Mouse (Mus musculus) retina, embryonic 14.5 days (tissue): ENCODE data around the gene Smad9.
"Not testable (repeated sequence)": the region's sequence is repeated elsewhere in the genome, so short reads cannot be mapped to it uniquely, and the experiment has no call there.

Source experiments
- DNase-seq: peaks from one replicate; pipeline ENCODE4 v3.0.0-alpha.2; 2015; ENCODE audit warnings: low spot score

Gene Smad9

DNA sequence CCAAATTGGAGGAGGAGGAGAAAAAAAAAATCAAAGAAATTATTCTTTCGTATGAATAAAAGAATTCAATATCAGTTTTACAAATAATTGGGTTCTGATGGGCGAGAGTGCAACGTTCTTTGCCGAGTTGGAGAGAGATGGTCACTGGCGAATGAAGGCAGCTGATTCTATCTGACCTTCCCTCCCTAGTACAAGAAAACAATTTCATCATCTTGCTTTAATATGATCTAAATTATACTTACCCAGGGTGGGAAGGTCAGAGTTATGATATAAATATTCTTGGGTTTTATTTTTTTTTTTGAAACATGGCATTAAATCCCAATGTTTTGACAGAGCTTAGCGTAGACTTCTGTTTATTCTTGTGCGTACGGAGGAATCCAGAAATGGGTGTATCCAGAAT, 2.1 kb downstream of the Smad9 start:
- no peak for DNase-seq

DNA sequence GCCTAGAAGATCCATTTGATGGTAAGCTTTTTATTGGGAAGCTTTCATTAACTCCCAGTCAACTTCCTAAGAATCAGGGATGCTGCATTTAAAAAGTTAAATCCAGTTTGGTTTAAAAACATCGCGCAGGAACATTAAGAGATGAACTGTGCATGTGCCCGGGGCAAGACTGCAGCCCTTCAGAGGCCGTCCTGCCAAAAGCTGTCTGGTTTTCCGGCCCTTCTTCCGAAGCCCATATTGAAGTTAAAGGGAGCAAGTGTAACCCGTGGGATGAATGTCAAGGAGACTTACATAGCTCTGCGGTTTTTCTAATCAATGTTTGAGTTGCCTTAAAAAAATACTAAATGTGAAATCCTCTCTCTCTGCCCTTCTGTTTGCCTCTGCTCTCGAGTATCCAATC, 3.8 kb downstream of the Smad9 start:
- no peak for DNase-seq

DNA sequence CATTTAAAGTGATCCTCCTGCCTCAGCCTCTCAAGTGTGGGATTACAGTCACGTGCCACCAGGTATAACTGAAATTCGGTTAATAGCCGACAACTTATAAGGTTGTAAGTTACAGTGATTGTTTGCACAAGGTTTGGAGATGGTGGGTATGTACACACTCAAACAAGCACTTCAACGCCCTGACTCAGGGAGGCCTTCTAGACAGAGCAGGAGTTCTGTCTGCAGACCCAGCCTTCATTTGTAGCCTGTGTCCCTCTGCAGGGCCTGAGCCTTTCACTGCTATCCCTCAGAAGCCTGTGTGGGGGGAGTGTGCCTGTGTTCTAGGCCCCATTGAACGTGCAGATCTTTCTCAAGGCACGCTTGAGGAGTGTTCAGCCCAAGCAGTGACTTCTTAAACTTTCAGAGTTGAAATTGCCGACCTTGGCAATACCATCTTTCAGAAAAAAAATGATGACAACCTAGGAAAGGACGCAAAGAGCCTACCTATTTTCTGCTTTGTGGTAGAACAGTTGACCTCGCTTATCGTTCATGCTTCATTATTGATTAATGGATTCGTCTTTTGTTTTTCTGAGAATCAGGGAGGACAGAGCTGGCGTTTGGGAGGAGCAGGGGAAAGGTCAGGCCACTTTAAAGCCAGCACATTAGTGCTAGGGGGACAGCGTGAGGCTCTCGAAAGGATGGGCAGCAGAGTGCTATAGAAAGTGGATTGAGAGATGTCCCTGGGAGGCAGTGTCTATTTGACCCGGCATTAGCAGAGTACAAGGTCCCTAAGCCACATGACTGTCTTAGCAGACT, 5.1 kb downstream of the Smad9 start:
- peak; percentile 15 for DNase-seq

DNA sequence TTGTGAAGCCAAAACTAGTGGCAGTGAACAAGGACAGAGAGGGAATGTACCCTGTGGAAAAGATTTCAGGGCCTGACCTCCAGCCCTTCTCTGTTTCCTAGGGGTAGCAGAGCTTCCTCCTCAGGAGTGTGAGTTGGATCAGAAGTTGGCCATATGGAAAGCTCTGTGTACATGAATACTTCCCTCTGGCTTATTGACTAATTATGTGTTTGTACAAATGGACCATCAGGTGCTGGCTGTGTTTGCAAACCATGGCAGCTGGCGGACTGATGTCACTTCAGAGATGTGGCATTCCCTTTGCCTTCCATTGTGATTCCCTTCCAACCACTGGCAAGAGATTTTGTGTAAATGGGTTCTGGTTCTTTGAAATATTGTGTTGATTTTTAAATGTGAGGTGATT, 5.9 kb downstream of the Smad9 start:
- no peak for DNase-seq

DNA sequence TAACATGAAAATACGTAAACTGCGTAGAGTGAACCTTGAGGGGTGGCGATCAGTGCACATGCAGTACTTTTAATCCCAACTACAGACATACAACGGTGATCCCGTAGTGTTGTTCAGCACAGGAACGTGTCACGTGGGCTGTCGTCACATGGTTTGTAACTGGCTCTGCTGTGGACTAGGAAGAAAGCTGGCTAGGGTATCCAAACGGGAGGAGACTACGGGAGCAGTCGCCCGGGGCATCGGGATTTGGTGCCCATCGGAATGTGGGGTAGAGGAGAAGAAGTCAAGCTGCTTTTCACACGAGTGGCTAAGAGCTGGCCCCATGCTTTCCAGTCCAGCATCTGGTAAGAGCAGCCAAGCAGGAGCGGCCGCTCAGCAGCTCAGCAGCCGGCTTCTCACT, 9.0 kb downstream of the Smad9 start:
- no peak for DNase-seq

DNA sequence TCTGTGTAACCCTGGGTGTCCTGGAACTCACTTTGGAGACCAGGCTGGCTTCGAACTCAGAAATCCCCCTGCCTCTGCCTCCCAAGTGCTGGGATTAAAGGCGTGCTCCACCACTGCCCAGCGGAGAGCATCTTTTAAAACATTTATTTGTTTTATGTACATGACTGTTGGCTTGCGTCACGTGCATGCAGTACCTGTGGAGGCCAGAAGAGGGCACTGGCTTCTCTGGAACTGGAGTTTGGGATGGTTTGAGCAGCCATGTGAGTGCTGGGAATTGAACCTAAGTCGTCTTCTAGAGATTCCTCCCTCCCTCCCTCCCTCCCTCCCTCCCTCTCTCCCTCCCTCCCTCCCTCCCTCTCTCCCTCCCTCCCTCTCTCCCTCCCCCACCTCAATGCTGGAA, 10.1 kb downstream of the Smad9 start:
- DNase-seq, result not testable (repeated sequence)

DNA sequence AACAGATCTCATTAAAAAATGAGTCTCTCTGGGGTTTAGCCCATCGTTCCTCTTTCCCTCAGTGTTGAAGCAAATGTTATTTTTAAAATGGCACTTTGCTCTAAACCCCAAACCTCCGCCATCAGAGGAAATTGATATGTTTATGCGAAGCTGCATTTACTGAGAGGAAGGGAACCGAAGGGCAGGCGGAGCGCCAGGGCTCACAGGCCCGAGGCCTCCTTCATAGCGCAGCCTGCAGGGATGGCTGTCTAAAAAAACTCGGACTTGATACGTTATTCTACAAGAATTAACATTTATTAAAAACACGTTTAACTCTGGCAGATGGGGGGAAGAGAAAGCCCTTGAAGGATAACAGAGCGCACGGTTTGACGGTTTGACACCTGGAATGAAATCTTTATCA, 10.7 kb downstream of the Smad9 start:
- no peak for DNase-seq

DNA sequence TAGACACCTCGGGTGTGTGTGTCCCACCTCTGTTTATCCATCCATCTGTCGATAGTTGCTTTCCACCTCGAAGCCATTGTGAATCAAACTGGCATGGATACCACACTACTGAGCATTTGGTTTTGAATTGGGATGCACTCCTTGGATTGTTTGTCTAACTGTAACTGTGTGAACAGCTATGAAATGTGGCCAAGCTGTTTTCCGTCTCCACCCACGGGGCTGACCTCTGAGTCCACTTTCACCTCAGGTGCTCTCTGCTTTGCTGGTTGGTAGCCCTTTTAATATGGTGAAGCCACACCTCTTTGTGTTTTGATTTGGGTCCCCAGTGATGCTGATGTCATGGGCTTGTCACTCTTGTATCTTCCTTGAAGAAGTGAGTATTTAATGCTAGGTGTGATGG, 11.4 kb downstream of the Smad9 start:
- no peak for DNase-seq

DNA sequence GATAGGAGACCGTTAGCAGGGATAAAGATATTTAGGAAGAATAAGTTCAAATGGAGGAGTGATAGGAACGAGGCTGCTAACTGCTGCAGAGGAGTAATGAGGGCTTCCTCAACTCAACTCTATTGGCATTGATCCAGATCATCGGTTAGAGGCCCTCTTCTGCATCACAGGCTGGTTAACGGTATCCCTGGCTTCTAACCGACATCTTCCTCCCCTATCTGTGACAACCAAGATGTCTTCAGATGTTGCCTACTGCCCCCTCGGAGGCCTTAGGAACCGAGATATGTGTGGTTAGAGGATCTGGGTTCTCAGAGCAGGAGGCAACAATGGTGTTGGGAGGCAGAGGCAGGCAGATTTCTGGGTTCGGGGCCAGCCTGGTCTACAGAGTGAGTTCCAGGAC, 13.2 kb downstream of the Smad9 start:
- DNase-seq, result no peak

DNA sequence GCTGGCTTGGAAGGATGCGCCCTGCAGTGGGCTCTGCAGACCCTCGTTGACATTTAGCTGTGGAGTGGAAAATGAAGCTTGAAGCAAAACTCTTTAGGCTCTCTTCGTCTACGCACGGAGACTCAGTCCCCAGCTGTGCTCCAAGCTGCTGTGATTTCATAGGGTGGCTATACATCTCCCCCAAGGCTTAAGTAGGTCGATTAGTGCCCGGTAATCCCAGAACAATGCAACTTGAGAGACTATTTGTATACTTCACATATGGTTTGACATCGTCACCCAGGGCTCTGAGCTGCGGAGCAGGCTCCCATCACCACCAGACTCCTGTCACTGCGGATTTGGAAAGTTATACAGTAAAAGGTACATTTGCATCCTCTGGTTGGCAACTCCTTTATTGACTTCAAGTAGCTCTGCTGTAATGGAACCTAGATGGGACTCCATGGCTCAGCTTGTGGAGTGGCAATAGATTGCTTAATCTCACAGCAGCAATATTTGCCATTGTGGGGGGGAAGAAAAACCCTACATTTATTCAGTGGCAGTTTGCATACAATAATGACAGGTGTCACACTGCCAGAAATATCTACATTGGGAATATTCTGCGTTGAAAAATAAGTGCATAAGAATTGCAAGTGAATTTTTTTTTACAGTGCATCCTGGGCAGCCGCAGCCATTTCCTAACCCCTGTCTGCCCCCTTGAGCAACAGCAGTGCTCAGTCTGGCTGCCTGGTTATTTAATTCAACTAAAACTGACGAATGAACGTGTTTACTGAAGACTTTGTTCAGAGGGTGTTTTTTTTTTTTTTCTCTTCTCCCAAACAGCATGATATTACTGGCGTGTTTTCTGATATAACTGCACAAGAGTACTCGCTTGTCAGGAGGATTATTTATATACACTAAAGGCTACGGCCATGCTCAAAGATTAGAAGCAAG, 14.2 kb downstream of the Smad9 start:
- DNase-seq, result peak; percentile 45

DNA sequence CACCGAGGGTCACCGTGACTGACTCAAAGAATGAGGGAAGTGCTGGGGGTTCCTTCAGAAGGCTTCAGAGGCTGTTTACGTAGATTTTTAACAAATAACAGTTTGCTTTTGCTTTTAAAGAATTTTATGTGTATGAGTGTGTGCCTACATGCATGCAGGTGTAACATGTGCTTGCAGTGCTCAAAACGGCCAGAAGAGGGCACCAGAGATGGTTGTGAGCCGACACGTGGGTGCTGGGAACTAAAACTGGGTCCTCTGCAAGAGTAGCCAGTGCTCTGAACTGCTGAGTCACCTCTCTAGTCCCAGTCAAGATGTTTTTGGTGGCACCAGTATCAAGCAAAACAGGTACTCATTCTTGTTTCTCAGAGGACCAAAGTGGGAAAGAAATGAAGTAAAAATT, 18.2 kb downstream of the Smad9 start:
- no peak for DNase-seq

DNA sequence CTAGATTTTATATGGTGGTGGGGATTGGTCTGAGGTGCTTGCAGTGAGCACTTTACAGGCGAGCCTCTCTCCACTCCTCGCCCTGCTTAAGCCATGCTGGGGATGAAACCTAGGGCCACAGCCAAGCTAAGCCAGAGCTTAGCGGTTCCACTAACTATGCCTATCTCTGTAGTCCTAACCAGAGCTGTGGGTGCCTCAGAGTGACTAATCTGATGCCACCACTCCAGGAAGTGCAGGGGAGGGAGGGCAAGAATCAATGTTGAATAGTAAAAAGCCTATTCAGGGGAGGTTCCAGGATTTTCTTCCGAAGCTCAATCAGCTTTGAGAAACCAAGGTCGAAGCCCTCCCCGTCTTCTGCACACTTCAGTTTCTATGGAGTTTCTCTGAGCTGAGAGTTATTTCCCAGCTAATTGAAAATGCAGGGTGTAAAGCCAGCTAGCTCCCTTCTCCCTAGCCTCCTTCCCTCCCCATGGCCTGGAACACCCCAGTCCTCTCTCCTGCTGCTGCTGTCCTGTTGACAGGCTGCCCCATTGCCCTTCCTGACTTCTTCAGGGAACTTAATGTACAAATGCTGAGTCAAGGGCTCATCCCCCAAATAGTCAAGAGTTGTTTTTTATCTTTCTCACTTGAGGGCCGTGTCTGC, 20.7 kb downstream of the Smad9 start:
- no peak for DNase-seq

DNA sequence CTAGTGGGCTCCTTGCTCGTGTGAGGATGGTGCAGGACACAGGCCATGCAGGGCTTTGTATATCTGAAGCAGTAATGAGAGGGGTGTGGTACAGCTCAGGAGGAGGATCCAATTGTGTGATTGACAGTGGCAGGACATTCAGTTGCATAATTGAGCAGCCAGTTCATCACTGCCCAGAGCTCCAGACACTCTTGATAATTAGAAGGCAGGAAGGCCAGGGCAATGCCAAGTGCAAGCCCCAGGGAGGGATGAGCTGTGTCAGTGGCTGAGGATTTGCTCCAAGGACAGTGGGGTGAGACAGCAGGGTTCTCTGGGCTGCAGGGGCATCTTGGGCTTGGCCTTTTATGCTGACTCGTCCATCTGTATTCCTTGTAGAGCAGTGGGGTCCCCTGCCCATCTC, 35.2 kb downstream of the Smad9 start:
- no peak for DNase-seq

DNA sequence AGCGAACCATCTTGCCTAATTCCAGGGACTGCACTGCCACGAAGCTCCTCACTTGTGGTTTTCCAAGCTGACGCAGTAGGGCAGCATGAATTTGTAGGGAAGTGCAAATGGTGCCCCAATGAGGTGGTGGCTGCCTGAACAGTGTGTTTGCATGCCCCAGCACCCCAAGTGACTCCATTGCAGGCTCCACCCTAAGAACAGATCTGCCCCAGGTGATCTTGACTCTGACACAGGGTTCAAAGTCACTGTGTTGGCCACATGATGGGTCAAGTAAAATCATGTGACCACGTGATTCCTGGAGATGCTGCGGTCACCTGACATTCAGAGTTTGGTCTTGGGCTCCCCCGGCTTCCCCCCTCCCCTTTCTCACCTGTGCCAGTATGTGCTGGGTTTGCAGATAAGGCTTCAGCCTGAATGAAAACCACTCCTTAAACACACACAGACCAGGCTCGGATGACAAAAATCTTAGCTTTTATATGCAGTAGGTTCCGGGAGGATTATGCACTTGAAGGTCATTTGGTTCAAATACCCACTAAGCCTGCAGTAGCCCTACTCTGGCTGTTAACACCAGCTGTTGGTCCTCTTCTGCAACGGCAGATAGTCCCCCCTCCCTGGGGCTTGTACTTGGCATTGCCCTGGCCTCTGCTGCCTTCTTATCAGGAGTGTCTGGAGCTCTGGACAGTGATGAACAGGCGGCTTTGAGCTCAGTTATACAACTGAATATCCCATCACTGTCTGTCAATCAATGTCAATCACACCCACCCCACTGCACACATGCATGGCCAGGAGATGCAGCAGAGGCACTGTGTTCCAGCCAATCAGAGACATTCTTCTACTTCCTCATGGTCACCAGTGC, 36.7 kb downstream of the Smad9 start:
- no peak for DNase-seq

DNA sequence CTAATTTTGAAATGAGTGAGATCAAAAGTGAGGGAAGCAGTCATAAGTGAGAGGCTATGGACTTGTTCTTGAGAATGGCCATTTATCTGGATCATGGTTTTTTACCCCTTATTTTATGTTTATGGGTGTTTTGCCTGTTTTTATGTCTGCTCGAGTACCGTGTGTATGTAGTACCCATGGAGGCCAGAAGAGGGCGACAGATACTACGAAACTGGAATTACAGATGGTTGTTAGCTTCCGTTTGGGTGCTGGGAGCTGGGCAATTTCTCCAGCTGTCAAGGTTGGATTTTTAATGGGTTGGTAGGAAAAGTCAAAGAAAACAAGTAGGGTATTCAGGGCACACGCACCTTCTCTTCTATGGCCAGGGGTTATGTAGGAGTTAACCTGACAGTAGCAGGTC, 38.4 kb downstream of the Smad9 start:
- DNase-seq, result no peak

DNA sequence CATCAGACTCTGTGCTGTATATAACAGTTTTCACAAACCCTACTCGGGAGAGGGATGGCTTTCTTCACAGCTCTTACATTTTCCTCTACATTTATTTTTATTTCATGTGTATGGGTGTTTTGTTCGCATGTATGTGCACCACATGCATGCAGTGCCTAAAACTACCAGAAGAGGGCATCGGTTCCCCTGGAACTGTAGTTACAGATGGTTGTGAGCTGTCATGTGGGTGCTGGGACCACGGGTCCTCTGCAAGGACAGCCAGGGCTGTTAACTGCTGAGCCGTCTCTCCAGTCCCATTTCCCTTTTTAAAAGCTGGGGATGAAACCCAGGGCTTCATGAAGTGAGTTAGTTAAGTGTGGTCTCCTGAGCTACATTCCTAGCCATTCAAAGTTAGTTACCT, 40.0 kb downstream of the Smad9 start:
- DNase-seq, result no peak

DNA sequence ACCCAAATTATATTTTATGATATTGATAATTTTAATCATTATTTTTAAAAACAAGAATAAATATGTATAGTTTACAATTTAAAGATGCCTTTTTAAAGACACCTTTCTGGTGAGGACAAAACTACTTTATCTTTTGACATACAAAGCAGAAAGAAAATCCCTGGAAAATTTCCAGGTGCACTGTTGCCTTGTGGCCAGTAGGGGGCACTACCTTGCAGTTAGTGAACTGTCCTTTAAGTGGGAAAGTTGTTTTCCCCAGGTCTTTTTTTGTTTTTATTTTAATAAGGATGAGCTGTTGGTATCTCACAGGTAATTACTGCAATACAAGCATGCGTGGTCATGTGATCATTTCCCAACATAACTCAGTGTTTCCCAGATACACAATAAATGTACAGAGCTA, 40.4 kb downstream of the Smad9 start:
- no peak for DNase-seq

DNA sequence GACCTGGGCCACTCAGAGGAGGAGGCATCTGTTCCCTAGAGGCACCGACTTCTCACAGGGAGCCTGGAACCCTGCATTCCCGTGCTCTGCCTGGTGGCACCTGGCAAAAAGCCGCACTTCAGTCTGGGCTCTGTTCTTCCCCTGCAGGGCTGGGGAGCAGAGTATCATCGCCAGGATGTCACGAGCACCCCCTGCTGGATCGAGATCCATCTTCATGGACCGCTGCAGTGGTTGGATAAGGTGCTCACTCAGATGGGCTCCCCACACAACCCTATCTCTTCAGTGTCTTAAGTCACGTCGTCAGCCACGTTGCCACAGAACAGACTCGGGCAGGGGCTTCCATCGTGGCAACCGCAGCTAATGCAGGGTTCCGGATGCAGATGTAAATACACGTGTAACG, 41.8 kb downstream of the Smad9 start:
- peak; percentile 70 for DNase-seq

DNA sequence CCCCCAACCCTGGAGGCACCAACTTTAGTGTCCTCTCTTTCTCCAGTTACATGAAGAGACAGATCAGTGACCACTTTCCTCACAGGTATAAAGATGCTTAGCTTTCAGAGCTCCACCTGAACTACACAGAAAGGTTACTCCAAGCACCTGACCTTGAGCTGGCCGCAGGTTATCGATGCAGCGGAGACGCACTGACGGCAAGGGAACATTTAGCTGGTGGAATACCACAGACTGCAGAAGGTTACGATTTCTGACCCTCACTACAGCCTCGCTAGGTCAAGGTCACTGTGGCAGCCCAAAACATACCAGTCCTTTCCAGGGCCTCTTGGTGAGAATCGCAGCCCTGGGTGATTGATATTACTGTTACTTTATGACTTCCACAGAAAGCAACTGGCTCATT, 48.3 kb downstream of the Smad9 start:
- no peak for DNase-seq

DNA sequence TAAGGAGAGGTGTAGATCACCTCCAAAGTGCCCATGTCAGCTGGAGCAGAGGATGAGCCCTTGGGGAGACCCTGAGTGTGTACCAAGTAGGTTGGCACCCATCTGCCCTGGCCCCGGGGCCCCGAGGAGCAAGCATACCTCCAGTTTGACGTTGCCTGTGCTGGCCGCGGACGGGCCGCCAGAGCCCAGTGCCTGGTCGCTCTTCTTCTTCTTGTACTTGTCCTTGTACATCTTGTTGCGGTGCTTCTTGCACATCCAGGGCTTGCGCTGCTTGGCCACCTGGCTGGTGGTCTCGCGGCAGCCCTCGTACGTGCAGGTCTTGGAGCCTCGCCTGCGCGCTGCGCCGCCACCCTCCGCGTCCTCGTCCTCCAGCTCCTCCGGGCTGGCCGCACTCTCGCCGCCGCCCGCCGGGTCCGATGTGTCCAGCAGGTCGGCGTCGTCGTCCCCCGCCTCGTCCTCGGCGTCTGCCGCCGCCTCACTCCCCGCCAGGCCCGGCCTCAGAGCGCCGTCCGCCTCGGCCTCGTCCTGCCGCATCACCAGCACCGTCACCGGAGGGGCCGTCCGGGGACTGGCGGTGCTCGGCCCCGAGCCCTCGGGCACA, 51.8 kb downstream of the Smad9 start:
- DNase-seq, result no peak

DNA sequence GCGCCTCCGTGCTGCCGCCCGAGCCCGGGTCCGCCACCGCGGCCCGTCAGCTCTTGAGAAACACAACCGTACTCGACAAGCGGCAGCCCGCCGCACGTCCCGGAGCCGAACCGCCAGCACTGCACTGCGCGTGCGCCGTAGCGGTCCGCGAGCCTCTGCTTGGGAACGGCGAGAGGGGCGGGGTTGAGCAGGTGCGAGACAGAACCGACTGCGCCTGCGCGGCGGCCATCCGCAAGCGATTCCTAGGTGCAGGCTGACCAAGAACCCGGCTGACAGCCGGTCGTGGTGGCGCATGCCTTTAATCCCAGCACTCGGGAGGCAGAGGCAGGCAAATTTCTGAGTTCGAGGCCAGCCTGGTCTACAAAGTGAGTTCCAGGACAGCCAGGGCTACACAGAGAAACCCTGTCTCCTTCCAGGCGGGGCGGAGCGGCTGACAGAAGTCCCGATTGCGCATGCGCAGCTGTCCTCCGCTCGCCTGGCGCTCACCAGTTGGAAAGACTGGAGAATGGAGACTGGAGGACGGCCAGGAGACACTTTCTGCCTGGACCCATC, 52.4 kb downstream of the Smad9 start, which contains the start of gene Rfxap:
TSS of gene Rfxap (minus strand) at position 126 of the 552 bp plus-strand sequence.
- peak; percentile 98 for DNase-seq
